Mouse (Mus musculus): ENCODE results near the gene Gsdma. TPM values are rescaled to one million over a fixed set of nuclear protein-coding genes. Genes with fewer than 3 reads are reported as not detected.

Gsdma gene
- total RNA-seq, 2 experiments from 2014 or later = 0.23 to 0.24 TPM

GRCm38 (mm10) chr11:98681186-98681585 is 17.0 kb downstream of the Gsdma start:
- no peak for DNase-seq

DNA sequence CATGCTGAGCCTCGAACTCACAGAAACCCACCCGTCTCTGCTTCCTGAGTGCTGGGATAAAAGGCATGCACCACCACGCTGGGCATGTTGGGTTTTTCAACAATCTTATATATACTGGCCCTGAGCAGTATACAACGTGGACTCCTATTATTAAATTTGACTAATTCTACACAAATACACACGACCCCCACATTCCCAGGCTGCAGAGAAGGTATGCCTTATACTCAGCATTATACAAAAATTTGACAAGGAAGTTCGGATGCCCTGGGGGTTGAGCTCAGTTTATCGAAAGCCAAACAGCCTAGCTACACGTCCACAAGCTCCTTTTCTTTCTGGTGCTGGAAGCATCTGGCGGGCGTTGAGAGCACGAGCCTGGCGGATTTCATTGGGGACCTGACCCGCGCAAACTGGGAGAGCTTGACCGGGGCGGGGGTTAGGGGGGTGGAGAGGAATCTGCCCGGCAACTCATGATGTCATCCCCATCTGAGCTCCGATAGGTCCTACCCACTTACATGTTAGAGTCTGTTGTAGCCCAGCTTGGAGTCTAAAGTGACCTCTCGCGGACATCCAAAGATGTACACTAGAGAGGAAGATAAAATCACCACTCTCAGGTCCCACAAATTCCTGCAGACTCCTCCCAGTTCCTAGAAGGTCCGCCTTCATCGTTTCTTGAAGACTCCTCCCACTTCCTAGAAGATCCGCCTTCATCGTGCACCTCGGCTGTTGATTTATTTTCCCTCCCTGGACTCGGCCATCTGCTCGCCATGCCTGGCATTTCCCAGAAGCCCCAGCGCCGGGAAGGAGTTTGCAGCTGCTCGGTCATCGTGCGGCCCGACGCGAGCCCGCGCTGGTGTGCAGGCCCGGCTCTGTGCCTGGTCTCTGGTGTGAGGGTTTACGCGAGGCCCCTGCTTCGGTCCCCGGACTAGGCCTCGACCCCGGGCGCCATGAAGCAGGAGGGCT is 17.9 kb downstream of the Gsdma start, which contains the start of gene Psmd3:
Gene Psmd3, plus strand, starts transcription at position 769 of the 960 bp plus-strand sequence.
- peak; percentile 96 for DNase-seq

DNA sequence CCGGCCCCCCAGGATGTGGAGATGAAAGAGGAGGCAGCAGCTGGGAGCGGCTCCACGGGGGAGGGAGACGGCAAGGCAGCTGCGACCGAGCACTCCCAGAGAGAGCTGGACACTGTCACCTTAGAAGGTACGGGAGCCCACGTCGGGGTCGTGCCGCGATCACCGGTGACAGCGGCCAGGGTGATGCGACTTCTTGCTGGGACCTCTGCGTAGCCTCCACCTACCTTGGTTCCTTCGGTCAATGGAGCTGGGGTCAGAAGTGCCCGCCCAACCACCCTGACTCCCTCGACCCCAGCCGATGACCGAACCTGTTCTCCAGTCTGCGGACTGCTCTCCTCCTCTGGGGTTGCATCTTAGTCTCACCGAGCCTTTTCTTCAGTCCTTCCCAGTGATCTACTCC is 18.7 kb downstream of the Gsdma start:
- DNase-seq = no peak

DNA sequence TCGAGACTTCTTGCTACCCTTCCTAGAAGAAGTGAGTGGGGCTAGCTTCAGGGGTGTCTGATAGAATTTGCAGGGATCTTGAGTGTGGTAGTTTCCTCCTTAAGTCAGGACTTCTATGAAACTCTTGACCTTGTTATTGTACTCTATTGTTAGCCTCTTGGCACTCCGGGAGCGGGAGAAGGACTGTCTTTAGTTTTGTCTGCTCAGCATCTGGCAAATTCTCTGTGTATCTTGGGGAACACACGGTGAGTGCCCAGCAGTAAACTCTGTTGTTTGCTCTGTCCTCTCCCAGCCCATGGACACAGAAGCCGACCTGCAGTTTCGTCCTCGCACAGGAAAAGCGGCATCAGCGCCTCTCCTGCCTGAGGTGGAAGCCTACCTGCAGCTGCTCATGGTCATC is 21.5 kb downstream of the Gsdma start:
- no peak for DNase-seq

DNA sequence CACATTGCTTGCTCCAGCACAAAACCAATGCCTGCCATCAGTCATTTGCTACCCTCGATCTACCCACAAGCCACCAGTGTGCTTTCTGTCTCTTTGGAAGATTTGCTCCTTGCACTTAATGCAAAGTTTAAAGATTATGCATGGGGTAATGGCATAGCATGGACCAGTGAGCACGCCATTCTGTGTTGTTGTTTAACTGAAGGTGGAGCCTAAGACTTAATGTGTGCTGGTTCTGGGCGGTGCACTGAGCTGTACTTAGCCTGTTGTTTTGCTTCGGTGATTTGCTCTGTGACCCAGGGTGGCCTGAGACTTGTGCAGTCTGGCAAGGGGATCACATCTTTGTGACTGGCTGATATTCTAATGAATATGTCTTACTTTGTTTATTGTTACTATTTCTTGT is 22.8 kb downstream of the Gsdma start:
- DNase-seq = no peak

GRCm38 (mm10) chr11:98688009-98688408 is 23.9 kb downstream of the Gsdma start:
- no peak for DNase-seq

- DNase-seq = no peak
These were observed 29.1 kb downstream of the Gsdma start for GRCm38 (mm10) chr11:98693201-98693600.

- no peak for DNase-seq
These were observed 29.6 kb downstream of the Gsdma start for GRCm38 (mm10) chr11:98693746-98694145.

GRCm38 (mm10) chr11:98694301-98694700 is 30.1 kb downstream of the Gsdma start:
- DNase-seq = no peak

DNA sequence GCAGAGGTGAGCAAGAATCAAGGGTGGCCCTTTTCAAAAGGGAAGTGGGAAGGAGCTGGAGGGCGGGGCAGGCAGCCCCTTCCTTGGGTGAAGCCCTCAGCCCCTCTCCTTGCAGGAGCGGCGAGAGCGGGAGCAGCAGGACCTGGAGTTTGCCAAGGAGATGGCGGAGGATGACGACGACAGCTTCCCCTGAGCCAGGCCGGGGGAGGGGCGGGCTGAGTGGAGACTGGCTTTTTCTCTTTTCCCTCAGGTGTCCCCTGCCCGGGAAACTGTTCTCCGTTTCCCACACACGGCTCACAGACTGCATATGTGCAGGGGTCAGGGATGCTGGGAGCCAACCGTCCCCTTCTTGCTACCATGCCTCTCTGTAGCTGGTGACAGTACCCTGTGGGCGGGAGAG is 31.3 kb downstream of the Gsdma start:
- DNase-seq = no peak

DNA sequence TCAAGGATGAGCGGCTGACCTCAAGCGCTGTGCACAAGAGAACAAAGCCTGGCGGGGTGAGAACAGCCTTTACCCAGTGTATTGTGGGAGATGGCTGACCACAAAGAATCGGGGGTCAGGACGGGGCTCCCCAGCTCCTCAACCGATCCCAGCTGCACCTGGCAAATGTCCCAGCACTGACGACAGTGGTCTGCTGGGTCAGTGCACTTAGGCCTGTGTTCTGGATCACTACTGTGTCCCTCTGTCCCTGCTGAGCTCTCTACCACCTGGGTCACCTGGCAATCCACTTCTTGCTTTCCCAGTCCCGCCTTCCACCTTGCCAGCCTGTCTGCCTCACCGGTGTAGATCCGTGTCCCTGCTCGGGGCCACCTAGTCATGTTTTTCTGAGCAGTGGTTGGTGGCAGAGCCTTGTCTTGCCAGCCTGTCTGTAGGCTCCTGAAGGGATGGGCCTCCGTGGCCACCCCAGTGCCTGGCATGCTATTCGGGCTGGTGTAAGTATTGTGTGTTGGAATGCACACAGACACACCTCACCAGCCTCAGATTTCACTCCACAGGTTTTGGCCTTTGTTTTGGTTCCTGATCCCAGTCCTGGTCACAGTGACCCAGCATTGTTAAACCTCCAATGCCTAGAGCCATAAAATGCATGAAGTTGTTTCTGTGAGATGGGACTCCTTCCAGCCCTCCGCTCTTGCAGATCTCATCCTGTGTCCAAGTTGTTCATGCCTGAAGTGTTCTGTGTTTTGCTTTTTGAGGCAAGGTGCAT is 32.5 kb downstream of the Gsdma start:
- DNase-seq = no peak

GRCm38 (mm10) chr11:98697225-98697624 is 33.1 kb downstream of the Gsdma start:
- DNase-seq = no peak

- no peak for DNase-seq
These were observed 34.9 kb downstream of the Gsdma start for GRCm38 (mm10) chr11:98698849-98699640.

- DNase-seq = no peak
These were observed 35.8 kb downstream of the Gsdma start for GRCm38 (mm10) chr11:98699911-98700310.

- DNase-seq = no peak
These were observed 37.1 kb downstream of the Gsdma start, which contains the start of gene Csf3 for GRCm38 (mm10) chr11:98701213-98701670. TSS of gene Csf3 (plus strand) at chr11:98701263.

DNA sequence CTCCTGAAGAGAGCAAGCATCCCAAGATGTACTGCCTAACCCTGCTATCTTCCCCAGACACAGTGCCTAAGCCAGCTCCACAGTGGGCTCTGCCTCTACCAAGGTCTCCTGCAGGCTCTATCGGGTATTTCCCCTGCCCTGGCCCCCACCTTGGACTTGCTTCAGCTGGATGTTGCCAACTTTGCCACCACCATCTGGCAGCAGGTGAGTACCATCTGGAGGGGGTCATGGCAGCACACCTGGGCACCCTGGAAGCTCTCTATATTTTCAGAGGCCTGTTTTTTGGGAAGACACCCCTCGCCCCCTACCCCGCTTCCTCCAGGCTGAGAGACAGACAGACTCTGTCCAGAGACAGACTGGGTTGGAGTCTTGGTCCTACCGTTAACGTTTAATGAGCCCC is 38.2 kb downstream of the Gsdma start:
- no peak for DNase-seq

DNA sequence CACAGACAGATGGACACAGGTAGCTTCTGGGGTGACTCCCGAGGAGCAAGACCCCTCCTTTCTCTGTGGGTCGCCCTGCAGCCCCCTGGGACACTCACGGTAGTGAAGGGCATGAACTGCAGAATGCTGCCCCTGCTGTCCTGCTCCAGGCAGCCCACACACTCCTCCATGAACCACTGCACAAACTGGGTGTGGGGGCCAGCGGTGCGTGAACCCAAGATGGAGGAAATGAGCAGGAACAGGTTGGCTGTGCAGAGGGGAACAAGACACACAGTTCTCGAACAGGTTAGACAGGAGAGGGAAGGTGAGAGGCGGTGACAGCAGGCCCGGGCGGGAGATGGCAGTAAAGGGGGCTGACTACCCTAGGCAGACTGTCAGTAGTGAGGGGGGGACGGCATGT is 40.9 kb downstream of the Gsdma start:
- no peak for DNase-seq

GRCm38 (mm10) chr11:98707401-98708281 is 43.5 kb downstream of the Gsdma start:
- no peak for DNase-seq

DNA sequence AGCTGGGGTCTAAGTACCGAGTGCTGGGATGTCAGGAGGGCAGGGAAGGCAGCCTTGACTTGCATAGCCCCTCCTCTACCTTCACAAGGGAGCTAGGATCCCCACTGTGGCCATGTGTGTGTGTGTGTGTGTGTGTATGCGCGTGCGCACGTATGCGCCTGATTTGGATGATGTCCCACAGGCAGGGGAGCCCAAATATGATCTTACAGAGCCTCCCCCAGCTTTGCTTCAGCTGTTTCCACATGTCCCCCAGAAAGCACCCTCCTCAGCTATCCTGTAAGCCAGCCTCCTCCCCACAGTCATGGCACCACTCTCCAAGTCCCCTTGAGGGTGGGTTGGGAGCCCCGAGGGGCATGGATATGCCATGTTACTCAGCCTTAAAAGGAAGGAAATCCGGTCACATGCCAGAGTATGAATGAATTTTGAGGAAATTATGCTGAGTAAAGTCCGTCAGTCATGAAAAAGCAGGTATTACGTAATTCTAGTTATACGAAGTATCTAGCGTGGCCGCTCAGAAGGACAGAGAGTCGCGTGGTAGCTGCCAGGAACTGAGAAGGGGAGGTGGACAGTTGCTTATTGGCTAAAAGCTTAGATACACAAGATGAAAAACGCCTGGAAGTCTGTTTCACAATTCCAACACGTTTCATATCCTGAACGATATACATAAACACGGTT is 44.3 kb downstream of the Gsdma start:
- DNase-seq = no peak

DNA sequence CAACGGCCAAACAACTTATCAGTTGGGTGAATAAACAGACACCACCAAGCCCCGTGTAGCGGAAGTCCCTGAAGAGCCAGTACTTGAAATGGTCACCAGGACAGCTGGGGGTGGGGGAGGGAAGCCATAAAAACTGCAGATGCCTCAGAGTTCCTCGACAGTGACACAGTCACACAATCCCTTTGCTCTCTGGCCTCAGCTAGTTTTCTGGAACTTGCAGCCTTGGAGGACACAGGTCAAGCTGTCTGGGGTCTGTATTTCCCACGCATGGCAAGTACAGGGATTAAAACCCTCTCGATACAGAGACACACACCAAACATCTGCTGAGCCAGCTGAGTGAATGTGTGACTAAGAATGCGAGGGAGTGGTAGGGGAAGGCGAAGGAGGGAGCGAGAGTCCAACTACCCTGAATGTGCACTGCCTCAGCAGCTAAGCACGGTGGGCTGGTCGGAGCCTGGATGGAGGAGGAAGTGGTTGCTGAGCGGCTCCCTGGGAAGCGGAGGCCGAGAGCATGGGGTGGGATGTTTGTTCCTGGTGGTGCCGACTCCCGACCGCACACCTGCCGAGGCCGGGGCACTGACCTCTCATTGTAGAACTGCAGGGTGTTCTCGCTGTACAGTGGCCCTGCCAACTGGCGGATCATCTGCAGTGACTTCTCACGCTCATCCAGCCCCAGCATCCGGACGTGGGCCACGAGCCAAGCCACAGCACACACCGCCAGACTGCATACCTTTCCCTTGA is 45.0 kb downstream of the Gsdma start:
- no peak for DNase-seq

All from gastrocnemius, postnatal 25 days (tissue).